Mouse (Mus musculus) 416B (cell line): Measurements from ENCODE around the gene Zdhhc12.

ENCODE experiments used
- DNase-seq: peaks from one replicate; pipeline ENCODE4 v3.0.0; 2011; ENCODE audit warnings: low read depth

The Zdhhc12 gene

GRCm38 (mm10) chr2:30100214-30100613 is 6.8 kb upstream of the Zdhhc12 start:
- peak; percentile 55 for DNase-seq

- peak; percentile 81 for DNase-seq
These were observed 2.6 kb upstream of the Zdhhc12 start for GRCm38 (mm10) chr2:30095882-30096527.

- DNase-seq: peak; percentile 77
These were observed 750 bp upstream of the Zdhhc12 start for GRCm38 (mm10) chr2:30094208-30094588.

GRCm38 (mm10) chr2:30092280-30092918 is 1.0 kb downstream of the Zdhhc12 start:
- DNase-seq: peak; percentile 36

- no peak for DNase-seq
These were observed 1.9 kb downstream of the Zdhhc12 start for GRCm38 (mm10) chr2:30091521-30091920.

- peak; percentile 40 for DNase-seq
These were observed 6.1 kb downstream of the Zdhhc12 start for GRCm38 (mm10) chr2:30087310-30087709.

GRCm38 (mm10) chr2:30084632-30085031 is 8.8 kb downstream of the Zdhhc12 start:
- DNase-seq: no peak

GRCm38 (mm10) chr2:30084113-30084512 is 9.3 kb downstream of the Zdhhc12 start:
- no peak for DNase-seq

GRCm38 (mm10) chr2:30080181-30080800 is 13.2 kb downstream of the Zdhhc12 start:
- no peak for DNase-seq

- DNase-seq: no peak
These were observed 14.7 kb downstream of the Zdhhc12 start for GRCm38 (mm10) chr2:30078760-30079159.

GRCm38 (mm10) chr2:30078349-30078712 is 15.1 kb downstream of the Zdhhc12 start:
- peak; percentile 96 for DNase-seq

GRCm38 (mm10) chr2:30077502-30078348 is 15.7 kb downstream of the Zdhhc12 start, which contains the start of gene Pkn3:
Pkn3 (plus strand) TSS chr2:30077684.
- DNase-seq: peak; percentile 97

- no peak for DNase-seq
These were observed 16.5 kb downstream of the Zdhhc12 start for GRCm38 (mm10) chr2:30076959-30077358.

- DNase-seq: no peak
These were observed 17.0 kb downstream of the Zdhhc12 start for GRCm38 (mm10) chr2:30076439-30076838.

- no peak for DNase-seq
These were observed 17.8 kb downstream of the Zdhhc12 start for GRCm38 (mm10) chr2:30075625-30076024.

GRCm38 (mm10) chr2:30073285-30073684 is 20.2 kb downstream of the Zdhhc12 start:
- no peak for DNase-seq

GRCm38 (mm10) chr2:30072875-30073274 is 20.6 kb downstream of the Zdhhc12 start:
- peak; percentile 32 for DNase-seq

- peak; percentile 55 for DNase-seq
These were observed 25.5 kb downstream of the Zdhhc12 start for GRCm38 (mm10) chr2:30067962-30068361.

GRCm38 (mm10) chr2:30067031-30067888 is 26.2 kb downstream of the Zdhhc12 start:
- DNase-seq: peak; percentile 45

- DNase-seq: peak; percentile 94
These were observed 27.2 kb downstream of the Zdhhc12 start for GRCm38 (mm10) chr2:30066046-30066901.
